Mouse (Mus musculus) cerebellum, adult 9-11 months (tissue): Measurements from ENCODE around the gene Rnf207.
A peak's percentile ranks its signal among the peaks of the same experiment; 100 is the strongest.

Source experiments
- DNase-seq: peaks from one replicate; pipeline ENCODE4 v3.0.0; 2022

The Rnf207 gene

GRCm38 (mm10) chr4:152292102-152292765 lies 26.6 kb downstream of the Rnf207 start:
- DNase-seq: no peak

DNA sequence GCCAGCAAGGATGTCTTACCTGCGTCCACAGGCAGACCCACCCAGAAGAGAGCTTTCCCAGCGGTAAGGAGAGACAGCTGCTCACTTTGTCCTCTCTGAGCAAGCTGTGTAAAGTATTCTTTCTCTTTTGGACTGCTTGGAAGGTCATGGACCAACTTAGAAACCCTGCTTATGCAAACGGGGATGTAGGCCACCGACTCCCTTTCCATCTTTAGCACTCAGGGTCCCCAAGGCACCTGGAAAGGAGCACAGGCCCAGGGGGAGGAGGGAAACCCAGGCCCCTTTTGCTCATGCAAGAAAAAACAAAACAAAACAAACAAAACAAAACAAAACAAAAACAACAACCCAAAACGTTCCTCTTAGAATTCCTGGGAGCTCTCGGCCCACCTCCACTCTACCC lies 27.2 kb downstream of the Rnf207 start, which contains the start of gene Hes3:
Hes3 (minus strand) TSS at position 101 of the 400 bp plus-strand sequence.
- no peak for DNase-seq

DNA sequence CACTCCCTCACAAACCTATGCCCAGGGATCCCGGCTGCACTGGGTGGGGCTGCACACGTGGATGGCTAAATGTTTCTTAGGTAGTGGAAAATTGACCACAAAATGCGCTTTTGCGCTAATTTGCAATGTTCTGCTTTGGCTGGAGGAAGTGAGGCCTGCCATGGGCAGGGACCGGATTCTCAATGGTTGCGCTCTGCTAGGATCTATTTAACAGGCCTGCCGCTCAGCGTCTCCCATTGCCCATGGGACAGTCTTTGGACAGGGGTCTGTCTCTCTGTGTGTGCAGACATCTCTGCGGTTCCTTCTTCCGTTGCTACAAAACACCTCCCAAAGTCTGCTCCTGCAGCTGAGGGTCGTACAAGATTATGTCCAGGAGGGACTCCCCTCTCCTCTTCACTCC lies 27.8 kb downstream of the Rnf207 start:
- DNase-seq: no peak

GRCm38 (mm10) chr4:152290385-152290784 lies 28.4 kb downstream of the Rnf207 start:
- no peak for DNase-seq

- peak; percentile 30 for DNase-seq
Observed at GRCm38 (mm10) chr4:152288398-152288945, 30.3 kb downstream of the Rnf207 start.

DNA sequence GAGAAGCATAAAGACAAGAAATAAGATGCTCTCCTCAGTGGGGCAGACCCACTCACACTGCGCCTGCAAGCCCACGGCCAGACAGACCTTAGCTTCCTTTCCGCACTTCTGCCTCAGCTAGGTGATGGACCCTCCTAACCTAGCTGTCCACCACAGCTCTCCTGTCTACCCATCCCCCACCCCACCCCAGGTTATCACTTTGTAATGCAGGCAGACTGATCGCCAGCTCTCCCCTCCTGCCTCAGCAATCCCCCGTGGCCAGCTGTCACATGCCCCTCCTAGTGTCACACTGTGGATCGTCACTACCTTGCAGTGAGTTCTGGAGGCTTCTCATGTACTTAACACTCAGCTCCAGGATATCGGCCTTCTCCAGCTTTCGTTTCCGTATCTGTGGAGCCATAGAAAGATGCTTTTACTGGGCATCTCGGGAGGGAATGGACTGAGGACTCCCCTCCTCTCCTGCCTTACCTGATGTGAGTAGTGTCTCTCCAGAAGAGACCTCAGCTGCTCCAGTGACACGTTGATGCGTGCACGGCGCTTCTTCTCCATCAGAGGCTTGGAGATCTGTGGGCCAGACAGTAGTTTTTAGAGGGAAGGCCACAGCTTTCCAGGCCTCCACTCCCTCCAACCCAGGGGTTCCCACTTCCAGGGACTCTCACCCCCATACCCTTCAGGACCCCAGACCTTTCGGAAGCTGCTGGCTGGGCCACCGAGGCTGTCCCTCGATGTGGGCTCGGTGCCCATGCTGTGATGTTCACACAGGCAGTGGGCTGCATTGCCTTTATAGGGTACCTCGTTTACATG lies 31.3 kb downstream of the Rnf207 start:
- DNase-seq: peak; percentile 42

- peak; percentile 54 for DNase-seq
Observed at GRCm38 (mm10) chr4:152286887-152287286, 31.9 kb downstream of the Rnf207 start.

- peak; percentile 68 for DNase-seq
Observed at GRCm38 (mm10) chr4:152286183-152286582, 32.6 kb downstream of the Rnf207 start.

- peak; percentile 86 for DNase-seq
Observed at GRCm38 (mm10) chr4:152285505-152285904, 33.3 kb downstream of the Rnf207 start.

DNA sequence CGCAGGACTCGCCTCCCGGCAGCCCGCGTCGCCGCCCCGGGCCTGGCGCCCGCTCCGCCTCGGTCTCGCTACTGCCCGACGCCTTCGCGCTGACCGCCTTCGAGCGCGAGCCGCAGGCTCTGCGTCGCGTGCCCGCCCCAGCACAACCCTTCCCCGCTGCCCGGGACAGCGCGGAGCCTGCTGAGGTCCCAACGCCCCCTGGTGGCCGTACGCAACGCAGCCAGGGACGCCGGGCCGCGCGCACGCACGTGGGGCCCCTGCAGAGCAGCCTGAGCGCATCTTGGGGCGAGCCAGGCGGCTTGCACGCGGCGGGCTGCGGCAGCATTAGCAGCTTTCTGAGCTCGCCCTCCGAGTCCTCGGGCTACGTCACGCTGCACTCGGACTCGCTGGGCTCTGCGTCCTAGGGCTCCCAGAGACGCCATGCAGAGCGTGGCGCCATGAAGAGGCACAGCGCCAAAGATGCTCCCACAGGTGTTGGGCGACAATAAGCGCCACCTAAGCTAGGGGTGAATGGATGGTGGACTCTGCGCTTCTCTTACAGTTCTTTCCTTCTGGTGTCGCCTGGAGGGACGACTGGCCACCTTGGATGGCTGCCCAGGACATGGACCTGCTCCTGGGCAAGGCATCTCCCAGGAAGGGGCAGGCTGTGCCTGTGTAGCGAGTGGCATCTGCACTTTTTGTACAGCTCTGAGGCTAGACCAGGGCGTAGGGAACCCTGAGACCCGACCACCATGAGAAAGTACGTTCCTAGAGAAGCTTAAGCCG lies 35.4 kb downstream of the Rnf207 start:
- peak; percentile 87 for DNase-seq

GRCm38 (mm10) chr4:152282721-152283120 lies 36.1 kb downstream of the Rnf207 start:
- DNase-seq: peak; percentile 62

- peak; percentile 47 for DNase-seq
Observed at GRCm38 (mm10) chr4:152281601-152282000, 37.2 kb downstream of the Rnf207 start.

DNA sequence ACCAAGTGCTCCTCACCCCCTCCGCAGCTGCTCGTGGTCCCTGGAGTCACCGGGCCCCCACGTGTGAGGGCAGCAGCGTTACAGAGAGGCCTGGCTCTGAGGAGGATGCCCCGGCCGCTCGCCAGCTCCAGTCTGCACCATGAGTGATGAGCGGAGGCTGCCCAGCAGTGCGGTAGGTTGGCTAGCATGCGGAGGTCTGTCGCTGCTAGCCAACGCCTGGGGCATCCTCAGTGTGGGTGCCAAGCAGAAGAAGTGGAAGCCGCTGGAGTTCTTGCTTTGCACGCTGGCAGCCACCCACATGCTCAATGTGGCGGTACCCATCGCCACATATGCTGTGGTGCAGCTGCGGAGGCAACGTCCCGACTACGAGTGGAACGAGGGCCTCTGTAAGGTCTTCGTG lies 39.8 kb downstream of the Rnf207 start:
- DNase-seq: no peak

GRCm38 (mm10) chr4:152277916-152278315 lies 40.9 kb downstream of the Rnf207 start:
- no peak for DNase-seq

DNA sequence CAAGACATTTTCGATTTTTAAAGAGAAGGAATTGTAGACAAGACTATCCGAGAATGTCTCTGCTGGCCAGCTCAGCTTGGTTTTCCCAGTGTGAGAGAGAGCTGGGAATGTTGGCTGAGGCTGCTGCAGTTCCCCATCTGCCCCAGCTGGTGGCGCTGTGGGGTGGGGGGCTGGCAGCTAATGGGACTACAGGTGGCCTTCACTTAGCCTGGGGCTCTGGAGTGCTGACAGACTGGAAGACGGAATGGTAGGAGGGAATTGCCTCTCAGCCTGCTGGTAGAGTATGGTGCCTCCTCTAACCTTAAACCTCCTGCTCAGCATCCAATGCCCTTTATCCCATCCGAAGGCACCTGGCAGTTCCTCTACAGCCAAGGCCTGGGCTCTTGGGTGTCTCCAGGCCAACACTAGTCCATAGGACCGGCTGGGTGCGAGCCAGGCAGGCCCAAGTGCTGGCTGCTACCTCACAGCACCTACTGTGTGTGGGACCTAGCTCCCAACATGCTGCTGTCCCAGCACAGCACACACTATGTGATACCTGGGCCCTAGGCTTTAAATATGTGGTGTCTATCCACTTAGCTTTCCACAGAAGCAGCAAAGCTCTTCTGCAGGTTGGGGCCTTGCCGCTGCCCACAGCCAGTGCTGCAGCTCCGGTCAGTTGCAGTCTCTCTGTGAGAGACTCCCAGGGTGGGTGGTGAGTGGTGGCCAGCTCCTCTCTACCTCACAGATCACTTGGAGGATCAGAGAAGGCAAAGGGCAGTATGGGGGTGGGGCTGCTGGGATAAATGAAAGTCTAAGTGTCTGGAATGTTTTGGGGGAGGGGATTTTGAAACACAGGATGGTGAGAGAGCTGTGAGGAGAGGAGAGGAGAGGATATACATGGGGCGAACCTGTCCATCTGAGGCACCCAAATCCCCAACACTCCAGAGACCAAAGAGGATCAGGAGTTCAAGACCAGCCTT lies 42.1 kb downstream of the Rnf207 start:
- peak; percentile 79 for DNase-seq

DNA sequence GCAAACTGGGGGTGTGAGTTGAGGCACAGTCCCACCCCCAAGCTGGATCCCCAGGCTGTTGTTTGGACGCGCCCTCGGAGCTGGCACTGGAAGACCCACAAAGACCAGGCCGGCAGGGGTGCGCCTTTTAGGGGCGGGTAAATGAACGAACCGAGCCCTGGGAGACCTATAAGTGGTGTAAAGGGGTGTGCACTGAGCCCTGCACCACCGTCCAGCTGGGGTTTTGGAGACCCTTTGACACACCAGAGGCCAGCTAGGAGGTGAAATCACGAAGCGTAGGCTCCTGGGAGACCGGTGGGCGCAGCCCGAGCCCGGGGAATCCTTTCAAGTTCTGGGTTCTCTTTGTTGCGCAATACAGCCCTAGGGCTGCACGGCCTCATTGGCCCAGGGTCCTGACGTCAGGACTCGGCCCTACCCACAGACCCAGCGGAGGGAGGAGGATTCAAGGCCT lies 44.1 kb downstream of the Rnf207 start:
- no peak for DNase-seq

DNA sequence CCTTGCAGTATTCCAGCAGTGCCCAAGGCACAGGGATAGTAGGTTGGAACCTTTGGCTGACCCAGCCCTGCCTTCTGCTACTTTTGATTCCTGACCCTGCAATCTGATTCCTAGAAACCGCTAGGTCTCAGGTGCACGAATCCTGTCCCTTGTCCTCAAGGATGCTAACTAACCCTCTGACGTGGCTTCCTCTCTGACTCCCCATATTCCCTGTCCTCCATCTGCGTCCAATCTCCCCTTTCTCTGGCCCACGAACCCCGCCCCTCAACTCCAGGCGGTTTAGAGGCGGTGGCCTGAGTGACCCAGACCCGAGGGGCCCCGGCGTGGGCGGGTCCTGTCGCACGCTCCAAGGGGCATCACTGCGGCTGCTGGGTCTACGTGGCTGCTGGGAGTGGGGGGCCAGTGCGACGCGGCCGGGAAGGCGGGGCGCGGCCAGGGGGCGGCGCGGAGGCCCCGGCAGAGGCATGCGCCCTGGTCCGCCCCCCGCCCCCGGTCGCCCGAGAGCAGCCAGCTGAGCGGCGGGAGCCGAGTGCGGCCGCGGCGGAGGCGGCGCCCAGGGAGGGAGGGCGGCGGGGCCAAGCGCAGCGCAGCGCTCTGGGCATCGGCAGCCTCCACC lies 45.1 kb downstream of the Rnf207 start, which contains the start of gene Gpr153:
Gpr153 (plus strand) TSS at position 612 of the 616 bp plus-strand sequence.
- DNase-seq: peak; percentile 71

GRCm38 (mm10) chr4:152273191-152273590 lies 45.6 kb downstream of the Rnf207 start:
- no peak for DNase-seq

- DNase-seq: no peak
Observed at GRCm38 (mm10) chr4:152272449-152273049, 46.2 kb downstream of the Rnf207 start.

- DNase-seq: no peak
Observed at GRCm38 (mm10) chr4:152272006-152272405, 46.8 kb downstream of the Rnf207 start.

- DNase-seq: no peak
Observed at GRCm38 (mm10) chr4:152271334-152271733, 47.5 kb downstream of the Rnf207 start.
